Mouse (Mus musculus) kidney, embryonic 14.5 days (tissue): ENCODE measurements around the gene Ppig. TPM values are rescaled to one million over a fixed set of nuclear protein-coding genes. Genes with fewer than 3 reads are reported as not detected.
"Not testable (repeated sequence)": the region's sequence is repeated elsewhere in the genome, so short reads cannot be mapped to it uniquely, and the experiment has no call there.

Source experiments
- ATAC-seq: fragments of 200-750 bp; cut with Nextera tagmentation; 2 replicates; pipeline ENCODE4 v1.8.0; 2017; ENCODE audit warnings: moderate number of reproducible peaks, mild to moderate bottlenecking, moderate TSS enrichment, moderate library complexity; ENCODE audit not compliant: low FRiP score, low TSS enrichment
- H3K27ac ChIP-seq: fragments of 300-500 bp; sonication (generic); 2 replicates; pipeline ENCODE4 v1.5.1; 2014; ENCODE audit warnings: low read depth, mild to moderate bottlenecking, low read length, moderate library complexity, mixed read lengths
- H3K27me3 ChIP-seq: fragments of 300-500 bp; sonication (generic); 2 replicates; pipeline ENCODE4 v1.6.1; 2014; ENCODE audit warnings: mild to moderate bottlenecking, low read length; ENCODE audit not compliant: control insufficient read depth, insufficient read depth
- H3K36me3 ChIP-seq: fragments of 300-500 bp; sonication (generic); 2 replicates; pipeline ENCODE4 v1.6.1; 2014; ENCODE audit warnings: low read length, mixed read lengths; ENCODE audit not compliant: control insufficient read depth, insufficient read depth
- H3K4me1 ChIP-seq: fragments of 300-500 bp; sonication (generic); 2 replicates; pipeline ENCODE4 v1.6.1; 2014; ENCODE audit warnings: low read length, mixed read lengths; ENCODE audit not compliant: control insufficient read depth, insufficient read depth
- H3K4me2 ChIP-seq: fragments of 300-500 bp; sonication (generic); replicated peaks from 2 replicates; pipeline ENCODE4 v1.6.1; 2014; ENCODE audit warnings: low read depth, mild to moderate bottlenecking, low read length
- H3K4me3 ChIP-seq: fragments of 300-500 bp; sonication (generic); 2 replicates; pipeline ENCODE4 v1.5.1; 2014; ENCODE audit warnings: mild to moderate bottlenecking, low read length
- H3K9ac ChIP-seq: fragments of 300-500 bp; sonication (generic); 2 replicates; pipeline ENCODE4 v1.6.1; 2014; ENCODE audit warnings: low read depth, mild to moderate bottlenecking, low read length, moderate library complexity
- H3K9me3 ChIP-seq: fragments of 300-500 bp; sonication (generic); 2 replicates; pipeline ENCODE4 v1.6.1; 2016; ENCODE audit warnings: low read length; ENCODE audit not compliant: control insufficient read depth
- WGBS: fragments of 180-500 bp; shearing (Covaris S2); extraction: QIAGEN DNeasy Blood & Tissue Kit; methylation state at CpG from one replicate; pipeline ENCODE4 v1.1.7; 2014; 5-methylcytosine and 5-hydroxymethylcytosine counted together
- polyA plus RNA-seq: library from polyadenylated mRNA; unstranded; fragments of >200 nt; fragmentation: Nextera tagmentation; extraction: Ambion mirVana; gene quantifications from 2 replicates; pipeline ENCODE4 v1.2.1, GENCODE M21; 2014

Gene Ppig
- 151 and 156 TPM in 2 replicates for polyA plus RNA-seq

DNA sequence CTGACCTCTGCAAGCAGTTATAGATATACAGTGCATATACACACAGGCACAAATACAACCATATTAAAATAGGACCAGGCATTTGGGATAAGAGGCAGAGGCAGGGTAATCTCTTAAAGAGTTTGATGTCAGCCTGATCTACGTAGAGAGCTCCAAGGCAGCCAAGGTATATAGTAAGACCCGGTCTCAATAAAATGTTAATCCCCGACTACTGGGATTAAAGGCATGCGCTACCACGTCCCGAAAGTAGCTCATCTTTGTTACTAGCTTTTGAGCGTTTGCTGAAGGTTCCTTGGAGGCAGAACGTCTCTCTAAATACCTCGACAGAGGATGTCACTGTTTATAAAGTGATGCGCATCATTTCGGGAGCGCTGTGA is at the start of gene Ppig:
Gene Ppig (plus strand): TSS at position 273 of the 377 bp plus-strand sequence.
- Histone ChIP-seq H3K4me2 (peak within 1 kb of the TSS; percentile 64), H3K27ac (peak within 1 kb of the TSS; percentile 84), H3K9ac (peak within 1 kb of the TSS; percentile 93), H3K4me1 (peaks cover 7% of the 10 kb centered on the region; the same call in 1 of the 2 replicates), H3K36me3 (no peaks in the 10 kb centered on the region; the same call in 1 of the 2 replicates), H3K4me3 (peak within 1 kb of the TSS; percentile 82), H3K9me3 (no peaks in the 10 kb centered on the region), H3K27me3 (no peaks in the 10 kb centered on the region)
- ATAC-seq, result peak; percentile 26
- WGBS, result 6% methylated on average over 12 of the region's 12 CpGs

GRCm38 (mm10) chr2:69673723-69674122 is 48.6 kb upstream of the Ppig start:
- Histone ChIP-seq H3K4me2 (no peak overlapping the region), H3K4me3 (no peak overlapping the region), H3K27ac (no peak overlapping the region), H3K27me3 (no peaks in the 10 kb centered on the region), H3K9ac (no peak overlapping the region), H3K4me1 (no peaks in the 10 kb centered on the region), H3K36me3 (0 out of 2 replicates have a peak, but pooled peaks cover 4% of the 10 kb centered on the region), H3K9me3 (no peaks in the 10 kb centered on the region)
- no peak for ATAC-seq
- WGBS, result 65% methylated on average over 5 of the region's 5 CpGs

GRCm38 (mm10) chr2:69675266-69675665 is 47.1 kb upstream of the Ppig start:
- Histone ChIP-seq H3K4me3 (no peak overlapping the region), H3K9me3 (no peaks in the 10 kb centered on the region), H3K4me1 (no peaks in the 10 kb centered on the region), H3K36me3 (0 out of 2 replicates have a peak, but pooled peaks cover 2% of the 10 kb centered on the region), H3K27ac (no peak overlapping the region), H3K4me2 (no peak overlapping the region), H3K27me3 (no peaks in the 10 kb centered on the region), H3K9ac (no peak overlapping the region)
- no peak for ATAC-seq
- WGBS, result 91% methylated on average over 9 of the region's 9 CpGs

- Histone ChIP-seq H3K36me3 (no peaks in the 10 kb centered on the region), H3K4me3 (no peak overlapping the region), H3K4me1 (no peaks in the 10 kb centered on the region), H3K27ac (no peak overlapping the region), H3K4me2 (no peak overlapping the region), H3K9me3 (no peaks in the 10 kb centered on the region), H3K9ac (no peak overlapping the region), H3K27me3 (no peaks in the 10 kb centered on the region)
- no peak for ATAC-seq
- WGBS, result 62% methylated on average over 2 of the region's 2 CpGs
Measured at GRCm38 (mm10) chr2:69676713-69677112, 45.6 kb upstream of the Ppig start.

- not testable (repeated sequence) for H3K36me3 ChIP-seq, H3K27ac ChIP-seq, H3K4me1 ChIP-seq, H3K4me2 ChIP-seq, H3K4me3 ChIP-seq, H3K27me3 ChIP-seq, ATAC-seq, H3K9ac ChIP-seq, H3K9me3 ChIP-seq
- WGBS, result 96% methylated on average over 2 of the region's 2 CpGs
Measured at GRCm38 (mm10) chr2:69677215-69677614, 45.1 kb upstream of the Ppig start.

GRCm38 (mm10) chr2:69679990-69680389 is 42.4 kb upstream of the Ppig start:
- Histone ChIP-seq H3K27ac (no peak overlapping the region), H3K36me3 (no peaks in the 10 kb centered on the region), H3K27me3 (no peaks in the 10 kb centered on the region), H3K4me2 (no peak overlapping the region), H3K9me3 (no peaks in the 10 kb centered on the region), H3K9ac (no peak overlapping the region), H3K4me3 (no peak overlapping the region), H3K4me1 (no peaks in the 10 kb centered on the region)
- WGBS, result 69% methylated on average over 6 of the region's 6 CpGs
- no peak for ATAC-seq

DNA sequence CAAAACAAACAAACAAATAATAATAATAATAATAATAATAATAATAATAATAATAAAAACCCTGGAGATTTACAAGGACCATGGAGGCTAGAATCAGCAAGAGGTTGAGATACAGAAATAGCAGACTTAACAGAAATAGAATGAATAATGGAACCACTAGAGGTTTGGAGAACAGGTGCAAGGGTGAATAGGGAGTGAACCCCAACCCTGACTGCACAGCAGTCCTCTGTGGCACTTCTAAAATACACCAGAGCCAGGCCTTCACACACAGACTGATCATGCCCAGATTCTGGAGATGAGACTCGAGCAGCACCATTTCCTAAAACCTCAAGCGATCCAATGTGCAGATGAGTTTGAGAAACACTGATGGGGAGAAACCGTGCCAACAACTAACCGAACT is 40.4 kb upstream of the Ppig start:
- Histone ChIP-seq H3K27me3 (no peaks in the 10 kb centered on the region), H3K4me1 (no peaks in the 10 kb centered on the region), H3K36me3 (no peaks in the 10 kb centered on the region; the same call in 1 of the 2 replicates), H3K4me2 (no peak overlapping the region), H3K9me3 (no peaks in the 10 kb centered on the region), H3K27ac (no peak overlapping the region), H3K4me3 (no peak overlapping the region), H3K9ac (no peak overlapping the region)
- WGBS, result 89% methylated on average over 4 of the region's 4 CpGs
- no peak for ATAC-seq

DNA sequence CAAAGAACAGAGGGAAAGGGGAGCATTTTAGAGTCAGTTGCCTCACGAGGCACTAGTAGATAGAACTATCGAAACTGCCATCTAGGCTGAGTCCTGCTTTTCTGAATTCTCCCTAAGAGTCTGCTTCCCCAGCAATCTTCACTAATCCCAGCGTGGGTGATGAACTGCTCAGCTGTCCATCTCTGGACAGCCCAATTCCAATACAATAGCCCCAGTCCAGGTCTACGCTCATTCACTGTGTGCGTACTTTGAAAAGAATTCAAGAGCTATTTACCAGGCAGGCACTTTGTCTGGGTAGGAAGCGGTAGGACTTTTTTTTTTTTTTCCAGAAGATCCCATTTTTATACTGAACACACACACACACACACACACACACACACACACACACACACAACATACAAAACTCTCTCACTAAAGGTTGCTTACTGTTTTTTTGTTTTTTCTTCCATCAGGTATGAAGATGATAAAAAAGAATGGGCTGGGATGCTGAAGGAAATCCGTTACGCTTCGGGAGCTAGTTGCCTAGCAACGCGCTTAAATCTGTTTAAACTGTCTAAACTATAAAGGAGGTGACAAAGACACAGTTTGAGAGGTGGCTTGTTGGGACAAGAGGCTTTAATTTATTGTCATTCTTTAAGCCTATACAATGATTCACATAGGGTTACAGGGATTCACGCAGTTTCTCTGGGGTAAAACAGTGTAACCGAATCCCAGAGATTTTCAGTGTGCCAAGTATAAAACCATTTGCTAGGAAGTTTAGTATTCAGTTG is 39.1 kb upstream of the Ppig start:
- Histone ChIP-seq H3K4me2 (no peak overlapping the region), H3K27ac (no peak overlapping the region), H3K9ac (no peak overlapping the region), H3K4me3 (no peak overlapping the region), H3K4me1 (no peaks in the 10 kb centered on the region), H3K9me3 (no peaks in the 10 kb centered on the region), H3K36me3 (peaks cover 4% of the 10 kb centered on the region; the same call in 1 of the 2 replicates), H3K27me3 (no peaks in the 10 kb centered on the region)
- ATAC-seq, result no peak
- 87% methylated on average over 13 of the region's 13 CpGs for WGBS

GRCm38 (mm10) chr2:69684488-69684887 is 37.9 kb upstream of the Ppig start:
- H3K9me3 ChIP-seq, result no peaks in the 10 kb centered on the region
- H3K27ac ChIP-seq, result no peak overlapping the region
- no peak overlapping the region for H3K9ac ChIP-seq
- no peaks in the 10 kb centered on the region for H3K4me1 ChIP-seq
- no peak for ATAC-seq
- 90% methylated on average over 3 of the region's 3 CpGs for WGBS
- no peak overlapping the region for H3K4me3 ChIP-seq
- no peak overlapping the region for H3K4me2 ChIP-seq
- H3K27me3 ChIP-seq, result no peaks in the 10 kb centered on the region
- peaks cover 10% of the 10 kb centered on the region; the same call in 1 of the 2 replicates for H3K36me3 ChIP-seq
